Mouse (Mus musculus) CD4-positive naive resting alpha-beta T cell, adult 76 days (primary cell): ENCODE data around the gene Lrrc8d. TPM values are rescaled to one million over a fixed set of nuclear protein-coding genes. Genes with fewer than 3 reads are reported as not detected.

ENCODE experiments used
- total RNA-seq: library from RNA; stranded (reverse); gene quantifications from one replicate; pipeline ENCODE4 v1.2.4, GENCODE M21; 2023

Lrrc8d gene
- total RNA-seq = 36.7 TPM

DNA sequence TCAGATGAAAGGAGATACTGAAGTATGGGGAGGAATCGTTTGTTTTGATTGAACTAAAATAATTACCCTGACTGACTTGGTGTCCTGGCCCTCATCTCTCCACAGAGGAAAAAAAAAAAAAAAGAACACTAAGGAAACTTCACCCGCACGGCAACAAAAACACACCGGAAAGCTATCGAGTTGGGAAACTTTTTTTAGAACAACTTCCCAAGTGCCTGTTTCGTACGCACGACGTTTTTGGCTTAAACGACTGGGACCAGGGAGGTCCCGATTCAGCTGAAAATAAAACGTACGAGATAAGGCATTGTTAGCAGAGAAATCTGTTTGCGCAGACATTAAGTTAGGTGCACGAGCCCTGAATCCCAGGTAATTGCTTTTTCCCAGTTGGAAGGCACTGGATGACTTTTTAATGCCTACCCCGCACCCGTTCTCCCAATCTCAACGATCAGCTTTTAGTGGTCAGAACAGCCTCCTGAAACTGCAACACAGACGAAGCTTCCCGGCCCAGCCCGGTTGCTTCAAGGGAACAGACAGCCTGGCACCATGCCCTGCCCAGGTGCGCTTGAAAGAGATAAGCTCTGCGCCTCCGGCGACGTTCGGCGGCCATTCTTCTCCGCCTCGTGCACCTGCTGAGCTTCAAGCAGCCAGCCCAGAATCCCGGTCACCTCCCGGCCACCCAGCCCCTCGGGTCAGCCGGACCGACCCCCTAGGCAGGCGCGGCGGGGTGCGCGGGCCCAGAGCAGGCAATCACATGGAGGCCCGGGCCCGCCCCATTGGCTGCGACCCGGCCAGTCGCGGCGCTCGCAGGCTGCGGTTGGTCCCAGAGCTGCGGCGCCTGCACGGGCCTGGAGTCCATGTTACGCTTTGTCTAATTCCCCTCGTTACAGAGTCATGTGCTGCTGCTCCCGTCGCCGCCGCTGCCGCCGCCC is at the start of gene Lrrc8d:
Gene Lrrc8d, plus strand, starts transcription at position 829 of the 929 bp plus-strand sequence.

GRCm38 (mm10) chr5:105876068-105876924 is 176.5 kb downstream of the Lrrc8d start, which contains the start of gene Zfp326:
Gene Zfp326 (plus strand): TSS chr5:105876565.

Other genes with a start within 250 kb of the Lrrc8d start
- 123 TPM for gene Lrrc8c, start 180.6 kb upstream of the Lrrc8d start, total RNA-seq
- 73.1 TPM for gene Zfp326, start 176.6 kb downstream of the Lrrc8d start, total RNA-seq